Mouse (Mus musculus): Measurements from ENCODE around the gene Mccc2. TPM values are rescaled to one million over a fixed set of nuclear protein-coding genes. Genes with fewer than 3 reads are reported as not detected.

Gene Mccc2
- polyA plus RNA-seq, 1 experiment = 19.0 TPM

DNA sequence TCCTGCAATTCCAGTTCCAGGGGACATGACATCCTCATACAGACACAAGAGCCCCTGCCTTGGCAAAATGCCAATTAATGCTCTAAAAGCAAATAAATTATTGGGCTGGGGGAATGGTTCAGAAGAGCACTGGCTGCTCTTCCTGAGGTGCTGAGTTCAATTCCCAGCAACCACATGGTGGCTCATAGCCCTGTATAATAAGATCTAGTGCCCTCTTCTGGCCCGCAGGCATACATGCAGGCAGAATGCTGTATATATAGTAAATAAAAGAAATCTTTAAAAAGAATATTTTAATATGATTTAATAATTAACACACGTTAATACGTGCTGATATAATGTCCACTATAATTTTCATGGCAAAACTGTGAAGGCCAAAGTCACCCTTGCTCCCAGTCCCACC, 17.3 kb downstream of the Mccc2 start:
- TF ChIP-seq POLR2A (IDR thresholded peaks at IDR 0.05; ENCODE audit: borderline replicate concordance, extremely low read depth, low read depth, low read length) = no peak
- TF ChIP-seq CTCF (IDR thresholded peaks at IDR 0.05; ENCODE audit: insufficient read depth, low read length) = peak; percentile 7; the same call in 1 of the 2 replicates
- no peaks in the 10 kb centered on the region for H3K4me1 ChIP-seq (ENCODE audit: control insufficient read depth, insufficient read depth, low read length)
- 89% methylated on average over 3 of the region's 3 CpGs for WGBS
- DNase-seq = no peak
- no peak overlapping the region for H3K4me3 ChIP-seq (replicated peaks; ENCODE audit: extremely low read depth, low read depth, low read length)

DNA sequence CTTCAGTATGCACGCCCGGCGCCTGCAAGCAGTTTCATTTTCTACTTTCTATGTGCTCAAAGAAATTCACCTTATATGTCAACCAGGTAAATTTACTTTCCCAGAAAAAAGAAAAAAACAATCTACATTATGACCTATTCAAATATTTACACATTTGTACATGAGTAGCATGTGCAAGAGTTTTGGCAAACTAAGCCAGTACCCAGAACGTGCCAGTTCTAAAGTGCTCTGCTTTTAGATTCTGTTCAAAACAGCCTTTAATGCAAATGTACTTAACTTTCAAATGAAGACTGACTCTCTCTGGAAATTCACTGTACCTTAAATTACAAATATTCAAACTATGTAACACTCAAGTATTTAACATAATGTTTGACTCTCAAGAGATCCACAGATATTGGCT, 25.8 kb downstream of the Mccc2 start:
- DNase-seq = no peak
- WGBS = 66% methylated on average over 4 of the region's 4 CpGs

DNA sequence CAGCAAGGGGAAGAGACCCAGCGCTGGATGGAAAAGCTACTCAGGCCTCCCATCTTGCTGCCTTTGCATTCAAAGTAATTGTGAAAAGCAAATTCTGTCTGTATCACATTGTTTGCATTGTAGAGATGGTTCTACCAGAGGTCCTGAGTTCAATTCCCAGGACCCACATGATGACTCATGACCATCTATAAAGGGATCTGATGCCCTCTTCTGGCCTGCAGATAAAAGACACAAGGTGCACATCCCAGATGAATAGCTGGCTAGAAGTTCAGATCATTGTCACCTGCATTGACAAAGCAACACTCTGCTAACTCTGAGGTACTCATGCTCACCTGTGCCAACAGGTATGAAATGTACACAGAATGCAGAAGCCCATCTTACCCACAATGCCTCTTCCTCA, 32.1 kb downstream of the Mccc2 start:
- Histone ChIP-seq H3K4me1 (ENCODE audit: control insufficient read depth, insufficient read depth, low read length) (no peaks in the 10 kb centered on the region), H3K4me3 (replicated peaks; ENCODE audit: extremely low read depth, low read depth, low read length) (no peak overlapping the region)
- TF ChIP-seq CTCF (IDR thresholded peaks at IDR 0.05; ENCODE audit: insufficient read depth, low read length) = no peak
- no peak for TF ChIP-seq POLR2A (IDR thresholded peaks at IDR 0.05; ENCODE audit: borderline replicate concordance, extremely low read depth, low read depth, low read length)
- no peak for DNase-seq
- WGBS = 96% methylated on average over 1 of the region's 1 CpGs

More for the DNA sequence above, 25.8 kb downstream of the Mccc2 start:
- no peak for TF ChIP-seq POLR2A (IDR thresholded peaks at IDR 0.05; ENCODE audit: borderline replicate concordance, extremely low read depth, low read depth, low read length)
- no peak for TF ChIP-seq CTCF (IDR thresholded peaks at IDR 0.05; ENCODE audit: insufficient read depth, low read length)
- no peaks in the 10 kb centered on the region for H3K4me1 ChIP-seq (ENCODE audit: control insufficient read depth, insufficient read depth, low read length)
- H3K4me3 ChIP-seq (replicated peaks; ENCODE audit: extremely low read depth, low read depth, low read length) = no peak overlapping the region

DNA sequence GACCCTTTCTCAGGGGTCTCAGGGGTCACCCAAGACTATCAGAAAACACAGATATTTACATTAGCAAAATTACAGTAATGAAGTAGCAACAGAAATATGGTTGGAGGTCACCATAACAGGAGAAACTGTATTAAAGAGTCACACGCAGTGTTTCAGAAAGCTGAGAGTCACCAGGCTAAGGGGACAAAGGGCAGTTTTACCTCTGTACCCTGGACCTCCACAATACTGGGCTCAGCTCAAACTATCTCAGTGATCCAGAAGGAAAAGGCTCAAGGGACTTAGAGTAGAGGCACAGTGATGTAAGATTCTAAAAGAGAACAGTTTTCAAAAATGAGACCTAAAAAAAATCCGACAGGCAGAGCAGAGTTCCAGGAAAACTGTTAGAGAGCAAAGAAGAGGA, 36.0 kb downstream of the Mccc2 start:
- TF ChIP-seq CTCF (IDR thresholded peaks at IDR 0.05; ENCODE audit: insufficient read depth, low read length) (no peak), POLR2A (IDR thresholded peaks at IDR 0.05; ENCODE audit: borderline replicate concordance, extremely low read depth, low read depth, low read length) (no peak)
- no peak for DNase-seq
- 66% methylated on average over 2 of the region's 2 CpGs for WGBS
- Histone ChIP-seq H3K4me1 (ENCODE audit: control insufficient read depth, insufficient read depth, low read length) (no peaks in the 10 kb centered on the region), H3K4me3 (replicated peaks; ENCODE audit: extremely low read depth, low read depth, low read length) (no peak overlapping the region)

DNA sequence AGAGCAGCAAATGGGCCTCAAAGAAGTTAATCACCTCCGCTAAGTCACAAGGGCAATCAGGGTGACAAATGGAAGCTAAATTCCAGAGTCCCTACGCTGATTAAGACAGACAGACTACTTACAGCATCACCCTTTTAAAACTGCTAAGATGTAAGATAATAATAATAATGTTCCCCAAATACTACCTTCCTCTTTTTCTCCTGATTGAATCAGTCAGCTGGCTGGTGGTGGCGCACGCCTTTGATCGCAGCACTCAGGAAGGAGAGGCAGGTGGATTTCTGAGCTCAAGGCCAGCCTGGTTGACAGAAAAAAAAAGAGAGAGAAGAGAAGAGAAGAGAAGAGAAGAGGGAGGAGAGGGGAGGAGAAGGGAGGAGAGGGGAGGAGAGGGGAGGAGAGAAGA, 45.4 kb downstream of the Mccc2 start:
- H3K4me3 ChIP-seq (replicated peaks; ENCODE audit: extremely low read depth, low read depth, low read length) = no peak overlapping the region
- H3K4me1 ChIP-seq (ENCODE audit: control insufficient read depth, insufficient read depth, low read length) = no peaks in the 10 kb centered on the region
- 89% methylated on average over 5 of the region's 5 CpGs for WGBS
- no peak for DNase-seq
- no peak for TF ChIP-seq CTCF (IDR thresholded peaks at IDR 0.05; ENCODE audit: insufficient read depth, low read length)
- no peak for TF ChIP-seq POLR2A (IDR thresholded peaks at IDR 0.05; ENCODE audit: borderline replicate concordance, extremely low read depth, low read depth, low read length)

DNA sequence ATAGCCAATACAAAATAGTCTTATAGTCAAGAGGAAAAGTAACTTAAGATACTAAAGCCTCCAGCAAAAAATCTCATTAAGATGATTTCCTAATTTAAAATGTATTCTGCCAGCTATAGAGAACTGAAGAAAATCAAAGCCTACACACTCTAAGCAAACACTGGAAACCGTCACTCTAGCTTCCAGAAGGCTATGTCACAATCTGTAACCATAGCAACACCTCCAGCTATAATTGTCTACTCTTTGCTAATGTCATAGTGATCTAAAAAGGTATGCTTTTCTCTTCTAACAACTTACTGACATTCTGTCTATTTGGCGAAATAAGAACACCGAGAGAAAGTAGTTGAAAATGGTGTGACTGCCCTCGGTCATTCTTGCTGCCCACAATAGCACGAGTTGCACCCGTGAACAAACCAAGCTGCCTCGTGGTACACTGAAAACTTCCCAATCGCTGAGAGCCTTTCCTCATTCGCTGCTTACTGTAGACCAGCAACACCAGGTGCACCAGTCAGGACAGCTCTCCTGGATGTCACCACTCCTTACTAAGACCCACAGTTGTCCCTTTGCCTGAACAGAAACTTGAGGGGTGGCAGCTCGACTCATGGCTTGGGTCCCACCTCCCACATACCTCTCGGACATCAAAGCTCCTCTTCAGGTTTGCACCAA, 48.3 kb downstream of the Mccc2 start:
- 78% methylated on average over 11 of the region's 11 CpGs for WGBS
- TF ChIP-seq POLR2A (IDR thresholded peaks at IDR 0.05; ENCODE audit: borderline replicate concordance, extremely low read depth, low read depth, low read length) = no peak
- TF ChIP-seq CTCF (IDR thresholded peaks at IDR 0.05; ENCODE audit: insufficient read depth, low read length) = no peak
- no peak overlapping the region for H3K4me3 ChIP-seq (replicated peaks; ENCODE audit: extremely low read depth, low read depth, low read length)
- H3K4me1 ChIP-seq (ENCODE audit: control insufficient read depth, insufficient read depth, low read length) = no peaks in the 10 kb centered on the region
- no peak for DNase-seq

- Histone ChIP-seq H3K4me1 (ENCODE audit: control insufficient read depth, insufficient read depth, low read length) (no peaks in the 10 kb centered on the region), H3K4me3 (replicated peaks; ENCODE audit: extremely low read depth, low read depth, low read length) (no peak overlapping the region)
- DNase-seq = no peak
- 83% methylated on average over 6 of the region's 6 CpGs for WGBS
- TF ChIP-seq CTCF (IDR thresholded peaks at IDR 0.05; ENCODE audit: insufficient read depth, low read length) (no peak), POLR2A (IDR thresholded peaks at IDR 0.05; ENCODE audit: borderline replicate concordance, extremely low read depth, low read depth, low read length) (no peak)
These were observed 51.6 kb downstream of the Mccc2 start for GRCm38 (mm10) chr13:99963814-99964213.

DNA sequence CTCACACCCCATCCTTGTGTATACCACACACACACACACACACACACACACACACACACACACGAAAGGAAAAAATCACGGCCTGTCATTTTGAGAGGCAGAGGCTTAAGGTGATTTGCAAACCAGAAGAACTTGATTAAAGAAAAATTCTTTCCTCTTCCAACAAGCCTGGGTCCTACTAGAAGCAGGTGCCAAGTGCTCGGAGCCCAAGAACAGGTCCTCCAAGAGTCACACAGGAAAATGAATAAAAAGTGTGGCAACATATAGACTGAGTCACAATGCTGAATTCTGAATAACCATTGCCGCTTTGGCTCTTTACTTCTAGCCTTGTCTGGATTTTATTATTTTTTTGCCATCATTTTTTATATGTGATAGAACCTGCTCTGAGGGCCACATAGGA, 53.8 kb downstream of the Mccc2 start:
- TF ChIP-seq POLR2A (IDR thresholded peaks at IDR 0.05; ENCODE audit: borderline replicate concordance, extremely low read depth, low read depth, low read length) (no peak), CTCF (IDR thresholded peaks at IDR 0.05; ENCODE audit: insufficient read depth, low read length) (no peak)
- H3K4me1 ChIP-seq (ENCODE audit: control insufficient read depth, insufficient read depth, low read length) = no peaks in the 10 kb centered on the region
- WGBS = 88% methylated on average over 4 of the region's 4 CpGs
- DNase-seq = no peak
- no peak overlapping the region for H3K4me3 ChIP-seq (replicated peaks; ENCODE audit: extremely low read depth, low read depth, low read length)

DNA sequence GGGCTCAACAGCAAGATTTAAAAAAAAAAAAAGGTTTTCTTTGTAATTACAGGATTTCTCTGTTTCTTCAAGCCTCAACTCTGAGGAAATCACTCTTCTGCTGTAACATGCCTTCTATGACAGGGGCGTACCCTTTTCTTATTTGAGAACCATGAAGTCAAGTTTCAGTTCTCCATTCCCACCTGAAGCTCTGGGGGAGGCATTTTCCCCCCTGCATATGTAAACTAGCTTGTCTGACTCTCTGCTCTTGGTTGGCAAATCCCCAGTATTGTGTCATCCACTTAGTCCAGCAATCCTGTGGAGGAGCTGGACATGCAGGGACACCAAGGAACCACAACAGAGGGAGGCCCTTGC, 59.9 kb downstream of the Mccc2 start:
- 85% methylated on average over 1 of the region's 1 CpGs for WGBS
- TF ChIP-seq CTCF (IDR thresholded peaks at IDR 0.05; ENCODE audit: insufficient read depth, low read length) (no peak), POLR2A (IDR thresholded peaks at IDR 0.05; ENCODE audit: borderline replicate concordance, extremely low read depth, low read depth, low read length) (no peak)
- H3K4me3 ChIP-seq (replicated peaks; ENCODE audit: extremely low read depth, low read depth, low read length) = no peak overlapping the region
- no peaks in the 10 kb centered on the region for H3K4me1 ChIP-seq (ENCODE audit: control insufficient read depth, insufficient read depth, low read length)
- no peak for DNase-seq

DNA sequence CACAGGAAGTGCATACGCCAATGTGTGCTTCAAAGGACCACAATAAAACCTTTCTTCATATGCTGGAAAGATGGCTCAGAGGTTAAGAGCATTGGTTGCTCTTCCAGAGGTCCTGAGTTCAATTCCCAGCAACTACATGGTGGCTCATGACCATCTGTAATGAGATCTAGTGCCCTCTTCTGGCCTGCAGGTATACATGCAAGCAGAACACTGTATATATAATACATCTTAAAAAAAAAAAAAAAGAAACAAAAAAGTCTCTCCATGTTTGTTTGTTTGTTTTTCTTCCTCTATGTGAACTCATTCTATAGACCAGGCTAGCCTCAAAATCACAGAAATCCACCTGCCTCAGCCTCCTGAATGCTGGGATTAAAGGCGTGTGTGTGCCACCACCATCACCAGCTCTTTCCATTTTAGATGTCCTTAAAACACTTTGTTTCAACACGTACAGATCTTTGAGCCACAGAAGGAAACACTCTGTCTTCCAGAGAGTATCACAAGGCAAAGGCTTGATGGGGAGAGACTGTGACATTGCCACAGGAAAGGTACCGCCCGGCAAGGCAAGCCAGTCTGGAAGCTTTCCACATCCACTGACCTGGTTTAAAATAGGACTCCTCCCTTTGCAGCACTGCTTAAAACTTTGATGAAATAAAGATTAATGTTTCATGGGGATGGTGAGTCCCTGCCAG, 60.4 kb downstream of the Mccc2 start:
- TF ChIP-seq POLR2A (IDR thresholded peaks at IDR 0.05; ENCODE audit: borderline replicate concordance, extremely low read depth, low read depth, low read length) (no peak), CTCF (IDR thresholded peaks at IDR 0.05; ENCODE audit: insufficient read depth, low read length) (no peak)
- no peak overlapping the region for H3K4me3 ChIP-seq (replicated peaks; ENCODE audit: extremely low read depth, low read depth, low read length)
- 78% methylated on average over 5 of the region's 5 CpGs for WGBS
- H3K4me1 ChIP-seq (ENCODE audit: control insufficient read depth, insufficient read depth, low read length) = no peaks in the 10 kb centered on the region
- no peak for DNase-seq

Data from lung, adult 2 months (tissue).